In genomic region chr1:132317894-132318863, GRCm38 (mm10) we compare ENCODE assay signal across 8 mouse cellular contexts. TPM values are rescaled to one million over a fixed set of nuclear protein-coding genes. Genes with fewer than 3 reads are reported as not detected.
DNase-seq lines count a peak whose midpoint lies in the region; ATAC-seq lines count a peak whose summit lies in the region.

No protein-coding gene starts in this region.

- H3K27ac ChIP-seq in lung, embryonic 16.5 days (ENCODE audit: low read length): peak overlapping the region; percentile 81
- peak overlapping the region; percentile 99 for H3K27ac ChIP-seq in forebrain, embryonic 12.5 days
- peak overlapping the region; percentile 59 for H3K27ac ChIP-seq in liver, embryonic 16.5 days (ENCODE audit: low read length)
- H3K27ac ChIP-seq in stomach, embryonic 16.5 days (ENCODE audit: low read length): peak overlapping the region; percentile 71

- DNase-seq in lung, postnatal 25 days (ENCODE audit: low spot score): no peak
- DNase-seq in right cerebral cortex, postnatal 36 days (ENCODE audit: low spot score in 2 of 2): no peak
- DNase-seq in thymus, postnatal 0 days (ENCODE audit: low spot score): no peak
- no peak for DNase-seq in cerebellum, postnatal 36 days

- peak; percentile 55 for ATAC-seq in lung, embryonic 16.5 days (ENCODE audit: low read depth)
- ATAC-seq in forebrain, embryonic 12.5 days (ENCODE audit: low FRiP score): no peak
- no peak for ATAC-seq in liver, embryonic 16.5 days (ENCODE audit: low read depth)
- ATAC-seq in stomach, embryonic 16.5 days (ENCODE audit: insufficient read depth, low FRiP score): no peak

- peak overlapping the region; percentile 66 for H3K4me2 ChIP-seq in lung, embryonic 16.5 days (ENCODE audit: low read depth, low read length)
- peak overlapping the region; percentile 76 for H3K4me2 ChIP-seq in forebrain, embryonic 12.5 days
- peak overlapping the region; percentile 69 for H3K4me2 ChIP-seq in liver, embryonic 16.5 days (ENCODE audit: low read depth, low read length)
- H3K4me2 ChIP-seq in stomach, embryonic 16.5 days (ENCODE audit: low read depth, low read length): peak overlapping the region; percentile 70

- peaks cover 38% of the 10 kb centered on the region for H3K4me1 ChIP-seq in lung, embryonic 16.5 days (replicated peaks; ENCODE audit: control insufficient read depth, insufficient read depth, low read length)
- peaks cover 69% of the 10 kb centered on the region for H3K4me1 ChIP-seq in forebrain, embryonic 12.5 days
- H3K4me1 ChIP-seq in liver, embryonic 16.5 days (ENCODE audit: control insufficient read depth, low read depth, low read length): peaks cover 16% of the 10 kb centered on the region
- H3K4me1 ChIP-seq in stomach, embryonic 16.5 days (ENCODE audit: control insufficient read depth, insufficient read depth, low read length): peaks cover 24% of the 10 kb centered on the region

- H3K9ac ChIP-seq in lung, embryonic 16.5 days (ENCODE audit: low read length): peak overlapping the region; percentile 40
- H3K9ac ChIP-seq in forebrain, embryonic 12.5 days: peak overlapping the region; percentile 89
- no peak overlapping the region for H3K9ac ChIP-seq in liver, embryonic 16.5 days (ENCODE audit: low read depth, low read length)
- peak overlapping the region; percentile 51; the same call in 1 of the 2 replicates for H3K9ac ChIP-seq in stomach, embryonic 16.5 days (ENCODE audit: low read length)

- H3K9me3 ChIP-seq in lung, embryonic 16.5 days (ENCODE audit: control insufficient read depth, low read length): no peaks in the 10 kb centered on the region
- H3K9me3 ChIP-seq in forebrain, embryonic 12.5 days: no peaks in the 10 kb centered on the region
- H3K9me3 ChIP-seq in liver, embryonic 16.5 days (replicated peaks; ENCODE audit: control insufficient read depth, low read length): no peaks in the 10 kb centered on the region
- H3K9me3 ChIP-seq in stomach, embryonic 16.5 days (replicated peaks; ENCODE audit: control insufficient read depth, low read length): no peaks in the 10 kb centered on the region

- WGBS in lung, embryonic 16.5 days: 31% methylated on average over 8 of the region's 8 CpGs
- 31% methylated on average over 8 of the region's 8 CpGs for WGBS in forebrain, embryonic 12.5 days
- 37% methylated on average over 8 of the region's 8 CpGs for WGBS in liver, embryonic 16.5 days (ENCODE audit: insufficient replicate concordance)
- WGBS in stomach, embryonic 16.5 days: 46% methylated on average over 8 of the region's 8 CpGs

- H3K27me3 ChIP-seq in lung, embryonic 16.5 days (ENCODE audit: control insufficient read depth, insufficient read depth, low read depth, low read length): no peaks in the 10 kb centered on the region
- H3K27me3 ChIP-seq in forebrain, embryonic 12.5 days: no peaks in the 10 kb centered on the region
- peaks cover 27% of the 10 kb centered on the region for H3K27me3 ChIP-seq in liver, embryonic 16.5 days (ENCODE audit: control insufficient read depth, insufficient read depth, low read depth, low read length)
- H3K27me3 ChIP-seq in stomach, embryonic 16.5 days (ENCODE audit: control insufficient read depth, insufficient read depth, low read length): no peaks in the 10 kb centered on the region

- H3K4me3 ChIP-seq in lung, embryonic 16.5 days (ENCODE audit: low read length): peak overlapping the region; percentile 56
- peak overlapping the region; percentile 83 for H3K4me3 ChIP-seq in forebrain, embryonic 12.5 days (replicated peaks)
- peak overlapping the region; percentile 65 for H3K4me3 ChIP-seq in liver, embryonic 16.5 days (ENCODE audit: low read depth, low read length)
- peak overlapping the region; percentile 53 for H3K4me3 ChIP-seq in stomach, embryonic 16.5 days (replicated peaks; ENCODE audit: low read length)

- H3K36me3 ChIP-seq in lung, embryonic 16.5 days (ENCODE audit: control insufficient read depth, insufficient read depth, low read length): no peaks in the 10 kb centered on the region
- 0 out of 2 replicates have a peak, but pooled peaks cover 8% of the 10 kb centered on the region for H3K36me3 ChIP-seq in forebrain, embryonic 12.5 days (replicated peaks)
- no peaks in the 10 kb centered on the region for H3K36me3 ChIP-seq in liver, embryonic 16.5 days (ENCODE audit: control insufficient read depth, insufficient read depth)
- H3K36me3 ChIP-seq in stomach, embryonic 16.5 days (ENCODE audit: control insufficient read depth, insufficient read depth, low read length): no peaks in the 10 kb centered on the region

RNA-seq across cellular contexts. Expression of gene Nuak2, which starts 2.3 kb away (rescaled TPM):
- 23.4 TPM in 2 replicates for polyA plus RNA-seq in lung, embryonic 16.5 days (2015; fragmentation: Nextera tagmentation; extraction: Ambion mirVana)
- 49.9 and 54.0 TPM in 2 replicates for polyA plus RNA-seq in forebrain, embryonic 12.5 days (2016; fragmentation: Nextera tagmentation; extraction: Ambion mirVana)
- 3.2 and 3.6 TPM in 2 replicates for polyA plus RNA-seq in liver, embryonic 16.5 days (2015; fragmentation: Nextera tagmentation; extraction: Ambion mirVana)
- 6.8 and 6.9 TPM in 2 replicates for polyA plus RNA-seq in stomach, embryonic 16.5 days (2015; fragmentation: Nextera tagmentation; extraction: Ambion mirVana)
- 1.7 and 2.2 TPM in 2 replicates for polyA plus RNA-seq in thymus, postnatal 0 days (2015; fragmentation: Nextera tagmentation; extraction: Ambion mirVana)

RNA-seq across cellular contexts. Expression of gene Klhdc8a, which starts 19.8 kb away (rescaled TPM):
- polyA plus RNA-seq in lung, embryonic 16.5 days (2015; fragmentation: Nextera tagmentation; extraction: Ambion mirVana): 0.50 and 0.87 TPM in 2 replicates
- 1.7 TPM in 2 replicates for polyA plus RNA-seq in forebrain, embryonic 12.5 days (2016; fragmentation: Nextera tagmentation; extraction: Ambion mirVana)
- 0.06 and 0.11 TPM in 2 replicates for polyA plus RNA-seq in liver, embryonic 16.5 days (2015; fragmentation: Nextera tagmentation; extraction: Ambion mirVana)
- polyA plus RNA-seq in stomach, embryonic 16.5 days (2015; fragmentation: Nextera tagmentation; extraction: Ambion mirVana): 0.09 and 0.18 TPM in 2 replicates
- 3.6 and 4.5 TPM in 2 replicates for polyA plus RNA-seq in thymus, postnatal 0 days (2015; fragmentation: Nextera tagmentation; extraction: Ambion mirVana)
